Mouse (Mus musculus) heart, postnatal 14 days (tissue): ENCODE measurements around the gene Taf12. TPM values are rescaled to one million over a fixed set of nuclear protein-coding genes. Genes with fewer than 3 reads are reported as not detected.
A peak's percentile ranks its signal among the peaks of the same experiment; 100 is the strongest.

Experiments
- DNase-seq, 2 experiments: peaks; one replicate each; pipeline ENCODE4 v3.0.0; 2021 to 2022
- intact Hi-C: fragments of 180-260 bp; cut with DNase I; formaldehyde crosslinking; loops from one replicate; pipeline ENCODE4 v1.15.1; 2025
- long read RNA-seq, 2 experiments: library from polyadenylated mRNA; stranded (forward); transcript quantifications; one replicate each; pipeline ENCODE4 v2.0.0; 2021
- total RNA-seq, 2 experiments: library from RNA; stranded (reverse); gene quantifications; 2 replicates each; pipeline ENCODE4 v1.2.3; 2021

Gene Taf12
- 10 to 100 TPM; 25.8 to 27.7 TPM for total RNA-seq
- long read RNA-seq, experiment 1, transcript Taf12-201 (6 exons, 3,787 nt), result major isoform, 28 of 61 reads
- long read RNA-seq, experiment 1, transcript Taf12-202 (7 exons, 777 nt), result minor isoform, 25 of 61 reads
- long read RNA-seq, experiment 1, partial matches to known transcripts, result 1 of 61 reads
- long read RNA-seq, experiment 1, other reads (novel, unspliced or antisense), result 7 of 61 reads
- long read RNA-seq, experiment 2, transcript Taf12-202 (7 exons, 777 nt), result minor isoform, 21 of 50 reads
- long read RNA-seq, experiment 2, transcript Taf12-201 (6 exons, 3,787 nt), result major isoform, 22 of 50 reads
- long read RNA-seq, experiment 2, partial matches to known transcripts, result 0 of 50 reads
- long read RNA-seq, experiment 2, other reads (novel, unspliced or antisense), result 7 of 50 reads

- intact Hi-C loops, result loop anchor here (2.0 kb wide), 1 partner anchor 16 kb away; no protein-coding TSS in a partner anchor
- DNase-seq, result peak; percentile 95
These were observed at the start of gene Taf12 for GRCm38 (mm10) chr4:132274156-132274862. Gene Taf12 (plus strand): TSS chr4:132274375.

GRCm38 (mm10) chr4:132230422-132230821, 43.8 kb upstream of the Taf12 start:
- intact Hi-C loops, result no loop called here
- DNase-seq, result no peak

- DNase-seq, result no peak
- intact Hi-C loops, result no loop called here
These were observed 39.5 kb upstream of the Taf12 start for GRCm38 (mm10) chr4:132234710-132235109.

GRCm38 (mm10) chr4:132238356-132238755, 35.8 kb upstream of the Taf12 start:
- intact Hi-C loops, result no loop called here
- no peak for DNase-seq

- DNase-seq, result no peak
- intact Hi-C loops, result no loop called here
These were observed 33.8 kb upstream of the Taf12 start for GRCm38 (mm10) chr4:132240367-132240766.

- no peak for DNase-seq
- intact Hi-C loops, result no loop called here
These were observed 33.0 kb upstream of the Taf12 start for GRCm38 (mm10) chr4:132241208-132241607.

- DNase-seq, result no peak
- intact Hi-C loops, result no loop called here
These were observed 28.5 kb upstream of the Taf12 start for GRCm38 (mm10) chr4:132245643-132246042.

GRCm38 (mm10) chr4:132247451-132247997, 26.7 kb upstream of the Taf12 start:
- DNase-seq, result no peak
- intact Hi-C loops, result no loop called here

- intact Hi-C loops, result no loop called here
- no peak for DNase-seq
These were observed 22.6 kb upstream of the Taf12 start for GRCm38 (mm10) chr4:132251596-132251995.

- DNase-seq, result no peak
- intact Hi-C loops, result no loop called here
These were observed 21.0 kb upstream of the Taf12 start for GRCm38 (mm10) chr4:132253128-132253527.

GRCm38 (mm10) chr4:132253622-132254021, 20.6 kb upstream of the Taf12 start:
- DNase-seq, result no peak
- intact Hi-C loops, result no loop called here

GRCm38 (mm10) chr4:132254986-132255385, 19.2 kb upstream of the Taf12 start:
- no peak for DNase-seq
- intact Hi-C loops, result no loop called here

- intact Hi-C loops, result no loop called here
- DNase-seq, result no peak
These were observed 17.8 kb upstream of the Taf12 start for GRCm38 (mm10) chr4:132256384-132256783.

- no peak for DNase-seq
- intact Hi-C loops, result no loop called here
These were observed 14.9 kb upstream of the Taf12 start for GRCm38 (mm10) chr4:132259248-132259647.

- intact Hi-C loops, result loop anchor here (5.0 kb wide), 1 partner anchor 48 kb away; the partner anchor contains the start of gene Ythdf2
These were observed 13.5 kb upstream of the Taf12 start for GRCm38 (mm10) chr4:132260404-132261379.

GRCm38 (mm10) chr4:132261514-132262357, 12.4 kb upstream of the Taf12 start, which contains the start of gene Gmeb1:
Gene Gmeb1 (minus strand): TSS chr4:132261602.
- intact Hi-C loops, result loop anchor here (5.0 kb wide), 1 partner anchor 49 kb away; the partner anchor contains the start of gene Ythdf2
- DNase-seq, result peak; percentile 88 to 90

More at GRCm38 (mm10) chr4:132260404-132261379, 13.5 kb upstream of the Taf12 start:
- peak; percentile 71 to 78 for DNase-seq

GRCm38 (mm10) chr4:132262358-132262616, 11.9 kb upstream of the Taf12 start:
- intact Hi-C loops, result loop anchor here (5.0 kb wide), 1 partner anchor 50 kb away; the partner anchor contains the start of gene Ythdf2
- DNase-seq, result no peak

GRCm38 (mm10) chr4:132263313-132263712, 10.9 kb upstream of the Taf12 start:
- intact Hi-C loops, result loop anchor here (5.0 kb wide), 1 partner anchor 51 kb away; the partner anchor contains the start of gene Ythdf2
- no peak for DNase-seq

- DNase-seq, result no peak
- intact Hi-C loops, result no loop called here
These were observed 7.3 kb upstream of the Taf12 start for GRCm38 (mm10) chr4:132266835-132267349.
